Mouse (Mus musculus): ENCODE measurements at regions not wholly inside any gene's neighbourhood (a gene's known extent, or its start where the extent isn't known, plus 50 kb on each side); places are given as distances from the start of the nearest gene placed in this dataset.

GRCm38 (mm10) chr4:153220074-153220473, 262.5 kb downstream of the Ajap1 start:
- H3K9ac ChIP-seq (replicated peaks; ENCODE audit: low read depth, low read length): no peak overlapping the region
- no peaks in the 10 kb centered on the region; the same call in 1 of the 2 replicates for H3K9me3 ChIP-seq (ENCODE audit: control insufficient read depth, low read length)
- no peak overlapping the region for H3K4me3 ChIP-seq (replicated peaks; ENCODE audit: low read length)
- ATAC-seq: no peak
- 31% methylated on average over 7 of the region's 7 CpGs for WGBS
- peaks cover 29% of the 10 kb centered on the region for H3K27me3 ChIP-seq (replicated peaks; ENCODE audit: control insufficient read depth, insufficient read depth, low read length)
- no peak overlapping the region for H3K4me2 ChIP-seq (ENCODE audit: low read length)
- peaks cover 6% of the 10 kb centered on the region for H3K4me1 ChIP-seq (replicated peaks; ENCODE audit: control insufficient read depth, insufficient read depth, low read length)
- H3K36me3 ChIP-seq (ENCODE audit: control insufficient read depth, insufficient read depth): no peaks in the 10 kb centered on the region
- no peak overlapping the region for H3K27ac ChIP-seq (ENCODE audit: low read length)

DNA sequence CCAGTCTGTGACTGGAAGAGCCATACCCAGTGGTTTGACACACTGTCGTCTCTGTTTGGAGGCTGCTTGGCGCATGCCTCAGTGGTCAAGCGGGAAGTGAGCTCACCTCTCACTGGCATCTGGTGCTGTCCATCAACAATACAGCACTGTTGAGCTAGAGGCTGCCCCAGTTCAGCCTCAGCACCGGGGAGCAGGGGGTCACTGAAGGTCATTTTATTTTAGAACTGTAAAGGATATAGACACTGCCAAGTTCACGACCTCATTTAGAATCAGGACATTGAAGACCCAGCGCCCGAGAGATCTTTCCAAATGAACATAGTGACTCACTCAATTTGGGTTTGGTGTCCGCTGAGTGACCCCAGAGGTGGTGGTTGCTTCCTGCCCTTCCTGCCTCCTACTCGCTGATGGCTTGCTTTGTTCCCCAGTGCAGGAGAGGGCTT, 265.1 kb downstream of the Ajap1 start:
- Histone ChIP-seq H3K27ac (ENCODE audit: low read length) (no peak overlapping the region), H3K4me1 (replicated peaks; ENCODE audit: control insufficient read depth, insufficient read depth, low read length) (no peaks in the 10 kb centered on the region), H3K4me2 (ENCODE audit: low read length) (no peak overlapping the region), H3K36me3 (ENCODE audit: control insufficient read depth, insufficient read depth) (no peaks in the 10 kb centered on the region), H3K9me3 (ENCODE audit: control insufficient read depth, low read length) (no peaks in the 10 kb centered on the region; the same call in 1 of the 2 replicates), H3K27me3 (replicated peaks; ENCODE audit: control insufficient read depth, insufficient read depth, low read length) (peaks cover 29% of the 10 kb centered on the region), H3K9ac (replicated peaks; ENCODE audit: low read depth, low read length) (no peak overlapping the region), H3K4me3 (replicated peaks; ENCODE audit: low read length) (no peak overlapping the region)
- ATAC-seq: no peak
- 83% methylated on average over 9 of the region's 9 CpGs for WGBS

- 37% methylated on average over 11 of the region's 11 CpGs for WGBS
- Histone ChIP-seq H3K4me1 (replicated peaks; ENCODE audit: control insufficient read depth, insufficient read depth, low read length) (peaks cover 6% of the 10 kb centered on the region), H3K4me3 (replicated peaks; ENCODE audit: low read length) (no peak overlapping the region), H3K9ac (replicated peaks; ENCODE audit: low read depth, low read length) (no peak overlapping the region), H3K27me3 (replicated peaks; ENCODE audit: control insufficient read depth, insufficient read depth, low read length) (peaks cover 6% of the 10 kb centered on the region), H3K9me3 (ENCODE audit: control insufficient read depth, low read length) (no peaks in the 10 kb centered on the region; the same call in 1 of the 2 replicates), H3K36me3 (ENCODE audit: control insufficient read depth, insufficient read depth) (no peaks in the 10 kb centered on the region), H3K27ac (ENCODE audit: low read length) (no peak overlapping the region), H3K4me2 (ENCODE audit: low read length) (no peak overlapping the region)
- no peak for ATAC-seq
Measured at GRCm38 (mm10) chr4:153212095-153212494, 270.5 kb downstream of the Ajap1 start.

DNA sequence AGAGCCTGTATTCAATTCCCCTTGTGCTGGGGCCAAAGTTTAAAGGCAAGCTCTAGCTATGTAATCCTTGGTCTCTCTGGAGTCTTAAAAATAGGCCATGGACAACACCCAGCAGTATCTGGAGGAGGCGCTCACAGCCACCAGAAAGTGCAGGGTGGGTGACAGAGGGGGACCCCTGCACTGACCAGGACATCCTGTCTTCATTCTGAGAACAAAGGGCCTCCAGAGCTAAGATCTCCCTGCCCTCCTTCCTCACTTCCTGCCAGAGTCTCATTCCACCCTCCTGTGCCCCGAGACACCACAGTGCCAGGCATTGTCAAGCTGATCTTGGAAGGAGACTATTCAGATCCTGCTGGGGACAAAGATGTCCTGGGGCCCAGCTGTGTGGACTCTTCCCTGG, 273.8 kb downstream of the Ajap1 start:
- H3K4me2 ChIP-seq (ENCODE audit: low read length): no peak overlapping the region
- 47% methylated on average over 2 of the region's 2 CpGs for WGBS
- H3K4me3 ChIP-seq (replicated peaks; ENCODE audit: low read length): no peak overlapping the region
- H3K4me1 ChIP-seq (replicated peaks; ENCODE audit: control insufficient read depth, insufficient read depth, low read length): peaks cover 6% of the 10 kb centered on the region
- H3K9me3 ChIP-seq (ENCODE audit: control insufficient read depth, low read length): no peaks in the 10 kb centered on the region
- no peak overlapping the region for H3K27ac ChIP-seq (ENCODE audit: low read length)
- no peaks in the 10 kb centered on the region for H3K36me3 ChIP-seq (ENCODE audit: control insufficient read depth, insufficient read depth)
- H3K9ac ChIP-seq (replicated peaks; ENCODE audit: low read depth, low read length): no peak overlapping the region
- no peaks in the 10 kb centered on the region for H3K27me3 ChIP-seq (replicated peaks; ENCODE audit: control insufficient read depth, insufficient read depth, low read length)
- ATAC-seq: no peak

GRCm38 (mm10) chr4:153208215-153208614, 274.4 kb downstream of the Ajap1 start:
- Histone ChIP-seq H3K27ac (ENCODE audit: low read length) (no peak overlapping the region), H3K27me3 (replicated peaks; ENCODE audit: control insufficient read depth, insufficient read depth, low read length) (no peaks in the 10 kb centered on the region), H3K4me3 (replicated peaks; ENCODE audit: low read length) (no peak overlapping the region), H3K36me3 (ENCODE audit: control insufficient read depth, insufficient read depth) (no peaks in the 10 kb centered on the region), H3K4me1 (replicated peaks; ENCODE audit: control insufficient read depth, insufficient read depth, low read length) (peaks cover 6% of the 10 kb centered on the region), H3K9me3 (ENCODE audit: control insufficient read depth, low read length) (no peaks in the 10 kb centered on the region), H3K9ac (replicated peaks; ENCODE audit: low read depth, low read length) (no peak overlapping the region), H3K4me2 (ENCODE audit: low read length) (no peak overlapping the region)
- no peak for ATAC-seq
- WGBS: 74% methylated on average over 6 of the region's 6 CpGs

DNA sequence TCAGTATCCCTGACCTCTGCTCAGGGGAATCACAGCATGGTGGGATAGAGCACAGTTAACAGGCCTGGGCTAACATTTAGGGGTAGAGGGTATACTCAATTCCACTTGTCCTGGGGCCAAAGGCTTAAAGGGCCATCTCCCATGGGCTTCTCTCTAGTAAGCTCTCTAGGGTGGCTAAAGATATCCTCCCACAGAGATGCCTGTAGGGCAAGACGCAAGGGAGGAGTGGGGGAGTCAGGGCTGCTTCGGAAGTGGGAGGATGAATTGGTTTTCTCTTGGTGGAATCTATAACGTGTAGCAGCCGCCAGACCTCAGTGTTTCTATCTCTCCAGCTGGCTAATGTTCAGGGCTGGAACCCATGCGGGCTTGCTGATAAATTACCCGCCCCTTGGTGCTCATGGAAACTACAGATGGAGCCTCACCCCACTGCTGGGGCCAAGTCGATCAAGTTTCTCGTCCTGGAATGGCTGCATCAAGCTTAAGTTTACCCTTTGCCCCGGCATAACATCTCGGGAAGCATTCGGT, 275.0 kb downstream of the Ajap1 start:
- H3K27ac ChIP-seq (ENCODE audit: low read length): no peak overlapping the region
- H3K4me2 ChIP-seq (ENCODE audit: low read length): no peak overlapping the region
- H3K9ac ChIP-seq (replicated peaks; ENCODE audit: low read depth, low read length): no peak overlapping the region
- no peak overlapping the region for H3K4me3 ChIP-seq (replicated peaks; ENCODE audit: low read length)
- peaks cover 6% of the 10 kb centered on the region for H3K4me1 ChIP-seq (replicated peaks; ENCODE audit: control insufficient read depth, insufficient read depth, low read length)
- no peaks in the 10 kb centered on the region for H3K27me3 ChIP-seq (replicated peaks; ENCODE audit: control insufficient read depth, insufficient read depth, low read length)
- 66% methylated on average over 11 of the region's 11 CpGs for WGBS
- H3K36me3 ChIP-seq (ENCODE audit: control insufficient read depth, insufficient read depth): no peaks in the 10 kb centered on the region
- no peaks in the 10 kb centered on the region for H3K9me3 ChIP-seq (ENCODE audit: control insufficient read depth, low read length)
- ATAC-seq: no peak

DNA sequence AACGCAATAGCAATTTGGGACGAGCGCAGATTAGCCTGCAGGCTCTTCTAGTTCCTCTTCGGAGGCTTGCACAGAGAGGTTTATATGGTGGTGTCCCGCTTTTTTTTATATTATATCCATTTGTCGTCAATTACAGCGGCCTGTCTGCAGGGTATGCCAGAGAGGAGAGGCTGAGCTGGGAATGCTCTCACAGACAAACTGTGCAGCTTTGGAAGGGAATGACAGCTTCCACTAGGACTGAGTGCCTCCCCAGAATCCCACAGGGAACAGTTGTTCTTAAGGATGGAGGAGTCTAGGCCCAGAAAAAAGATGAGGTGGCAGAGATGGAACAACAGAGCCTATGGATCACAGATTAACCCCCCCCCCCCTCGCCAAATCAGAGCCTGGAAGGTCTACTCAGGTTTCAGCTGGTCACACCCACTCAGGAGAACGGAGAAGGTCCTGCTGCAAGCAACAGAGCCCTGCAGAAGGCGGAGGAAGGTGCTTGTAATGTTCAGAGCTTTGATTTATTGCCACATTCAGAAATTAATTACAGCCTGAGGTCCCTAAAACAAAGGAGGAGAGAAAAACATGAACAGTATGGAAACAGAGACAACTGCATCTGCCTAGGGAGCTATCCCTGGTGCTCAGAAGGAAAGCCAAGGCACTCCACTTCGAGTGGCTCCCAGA, 275.7 kb downstream of the Ajap1 start:
- Histone ChIP-seq H3K36me3 (ENCODE audit: control insufficient read depth, insufficient read depth) (no peaks in the 10 kb centered on the region), H3K27me3 (replicated peaks; ENCODE audit: control insufficient read depth, insufficient read depth, low read length) (no peaks in the 10 kb centered on the region)
- no peak for ATAC-seq

DNA sequence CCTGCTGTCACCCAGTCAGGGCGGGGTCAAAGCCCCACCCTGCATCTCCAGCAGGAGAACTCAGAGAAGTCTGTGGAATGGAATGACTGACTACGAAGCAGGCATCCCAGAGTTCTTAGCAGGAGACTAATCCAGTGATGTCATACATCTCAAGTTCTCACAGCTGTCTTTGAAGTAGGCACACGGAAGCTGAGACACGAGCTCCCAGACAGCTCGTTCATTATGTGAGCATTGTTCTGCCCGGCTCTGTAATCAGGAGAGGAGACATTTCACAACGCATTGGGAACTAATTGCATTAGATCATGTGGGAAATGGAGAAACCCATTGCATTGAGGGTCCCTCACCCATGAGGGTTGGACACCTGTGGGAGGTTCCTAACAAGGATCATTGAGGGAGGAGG, 277.8 kb downstream of the Ajap1 start:
- ATAC-seq: no peak
- H3K27me3 ChIP-seq (replicated peaks; ENCODE audit: control insufficient read depth, insufficient read depth, low read length): 0 out of 2 replicates have a peak, but pooled peaks cover 2% of the 10 kb centered on the region
- H3K4me3 ChIP-seq (replicated peaks; ENCODE audit: low read length): no peak overlapping the region
- H3K36me3 ChIP-seq (ENCODE audit: control insufficient read depth, insufficient read depth): no peaks in the 10 kb centered on the region
- no peak overlapping the region for H3K4me2 ChIP-seq (ENCODE audit: low read length)
- H3K4me1 ChIP-seq (replicated peaks; ENCODE audit: control insufficient read depth, insufficient read depth, low read length): no peaks in the 10 kb centered on the region; the same call in 1 of the 2 replicates
- WGBS: 18% methylated on average over 7 of the region's 7 CpGs
- H3K9me3 ChIP-seq (ENCODE audit: control insufficient read depth, low read length): no peaks in the 10 kb centered on the region
- no peak overlapping the region for H3K9ac ChIP-seq (replicated peaks; ENCODE audit: low read depth, low read length)
- H3K27ac ChIP-seq (ENCODE audit: low read length): no peak overlapping the region

More for the DNA sequence above, 275.7 kb downstream of the Ajap1 start:
- no peaks in the 10 kb centered on the region for H3K9me3 ChIP-seq (ENCODE audit: control insufficient read depth, low read length)
- H3K27ac ChIP-seq (ENCODE audit: low read length): no peak overlapping the region
- peaks cover under 1% of the 10 kb centered on the region for H3K4me1 ChIP-seq (replicated peaks; ENCODE audit: control insufficient read depth, insufficient read depth, low read length)
- no peak overlapping the region for H3K4me3 ChIP-seq (replicated peaks; ENCODE audit: low read length)
- H3K9ac ChIP-seq (replicated peaks; ENCODE audit: low read depth, low read length): no peak overlapping the region
- no peak overlapping the region for H3K4me2 ChIP-seq (ENCODE audit: low read length)
- WGBS: 57% methylated on average over 11 of the region's 11 CpGs

DNA sequence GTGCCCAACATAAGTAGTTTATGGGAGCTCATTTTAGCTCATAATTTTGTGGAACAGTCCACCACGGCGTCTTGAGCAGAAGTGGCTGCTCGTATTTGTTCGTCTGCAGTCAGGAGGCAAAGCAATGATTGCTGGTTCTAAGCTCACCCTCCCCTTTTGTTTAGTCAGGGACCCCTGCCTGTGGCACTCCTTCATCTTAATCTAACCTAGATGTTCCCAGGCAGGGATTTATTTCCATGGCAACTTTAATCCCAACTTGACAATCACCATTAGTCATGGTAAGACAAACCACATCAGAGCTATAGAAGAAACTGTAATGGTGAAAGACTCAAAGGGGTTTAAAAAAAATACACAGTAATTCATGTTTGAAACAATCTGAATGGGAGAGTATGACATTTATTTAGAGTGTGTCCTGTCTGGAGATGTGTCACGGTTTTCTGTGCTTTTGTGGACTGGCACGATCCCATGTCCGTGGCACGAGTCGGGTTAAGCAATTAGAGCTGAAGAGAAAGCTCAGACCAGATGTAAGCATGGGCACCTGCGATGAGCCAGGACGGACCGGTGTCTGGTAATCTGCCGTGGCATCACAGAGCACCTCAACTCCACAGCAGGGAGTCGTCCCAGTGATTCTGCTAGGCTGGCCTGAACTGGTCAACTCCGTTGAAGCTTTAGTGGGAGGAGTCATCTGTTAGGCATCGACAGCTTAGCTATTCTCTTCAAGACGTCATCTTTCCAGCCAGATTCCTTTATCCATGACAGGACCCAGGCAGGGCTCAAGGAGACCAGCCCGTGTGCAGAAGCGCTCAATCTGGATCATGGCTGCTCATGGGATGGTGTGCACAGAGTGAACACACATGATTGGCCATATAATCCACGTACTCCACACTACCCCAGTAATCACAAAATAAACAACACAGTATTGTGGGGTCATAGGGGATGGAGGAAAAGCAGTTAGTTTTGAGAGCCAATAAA, 281.5 kb downstream of the Ajap1 start:
- ATAC-seq: no peak
- Histone ChIP-seq H3K4me3 (replicated peaks; ENCODE audit: low read length) (no peak overlapping the region), H3K27me3 (replicated peaks; ENCODE audit: control insufficient read depth, insufficient read depth, low read length) (0 out of 2 replicates have a peak, but pooled peaks cover 2% of the 10 kb centered on the region), H3K4me2 (ENCODE audit: low read length) (no peak overlapping the region), H3K36me3 (ENCODE audit: control insufficient read depth, insufficient read depth) (no peaks in the 10 kb centered on the region), H3K4me1 (replicated peaks; ENCODE audit: control insufficient read depth, insufficient read depth, low read length) (no peaks in the 10 kb centered on the region), H3K27ac (ENCODE audit: low read length) (no peak overlapping the region), H3K9ac (replicated peaks; ENCODE audit: low read depth, low read length) (no peak overlapping the region), H3K9me3 (ENCODE audit: control insufficient read depth, low read length) (peaks cover 6% of the 10 kb centered on the region; the same call in 1 of the 2 replicates)
- 44% methylated on average over 20 of the region's 20 CpGs for WGBS

Measured in forebrain, embryonic 16.5 days (tissue).